Mouse (Mus musculus): ENCODE results near the gene Smim11.

Gene Smim11

DNA sequence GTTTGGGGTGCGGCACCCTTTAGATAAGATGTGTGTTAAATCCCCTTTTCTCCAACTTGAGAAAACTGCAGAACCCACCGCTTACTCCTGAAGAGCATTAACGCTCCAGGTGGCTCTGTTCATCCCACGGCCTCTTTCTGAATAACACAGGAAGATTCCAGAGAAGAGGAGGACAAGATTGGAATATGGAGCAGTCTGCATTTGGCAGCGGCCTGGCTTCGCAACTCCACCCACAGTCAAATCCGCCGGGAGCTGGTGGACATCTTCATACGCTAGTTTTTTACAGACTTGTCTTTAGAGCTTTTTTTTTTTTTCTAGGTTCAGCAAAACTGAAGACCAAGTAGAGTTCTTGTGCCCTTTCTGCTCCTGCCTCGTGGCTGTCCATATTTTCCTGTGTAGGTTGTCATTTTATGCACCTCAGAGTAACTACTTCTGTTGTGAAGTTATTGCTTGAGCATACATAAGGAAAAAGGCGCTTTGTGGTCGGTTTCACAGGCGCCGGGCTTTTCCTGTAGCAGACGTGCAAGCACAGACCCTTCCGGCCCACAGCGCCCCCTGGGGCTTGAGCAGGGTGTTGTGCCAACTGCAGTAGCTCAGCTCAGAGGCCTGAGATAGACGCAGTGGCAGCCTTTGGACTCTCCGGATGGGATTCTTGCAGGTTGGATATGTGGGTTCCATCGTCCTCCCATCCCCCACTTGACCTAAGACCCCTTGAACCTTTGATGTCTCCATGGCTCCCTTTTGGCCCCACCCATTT, 18.4 kb downstream of the Smim11 start:
- DNase-seq (ENCODE audit: low spot score) = peak; percentile 45

GRCm38 (mm10) chr16:92320361-92320760, 19.3 kb downstream of the Smim11 start:
- no peak for DNase-seq (ENCODE audit: low spot score)

- DNase-seq (ENCODE audit: low spot score) = no peak
Observed at GRCm38 (mm10) chr16:92321341-92321740, 20.3 kb downstream of the Smim11 start, which contains the start of gene Fam243. Fam243 (minus strand) TSS chr16:92321441.

GRCm38 (mm10) chr16:92324309-92325061, 23.4 kb downstream of the Smim11 start:
- no peak for DNase-seq (ENCODE audit: low spot score)

DNA sequence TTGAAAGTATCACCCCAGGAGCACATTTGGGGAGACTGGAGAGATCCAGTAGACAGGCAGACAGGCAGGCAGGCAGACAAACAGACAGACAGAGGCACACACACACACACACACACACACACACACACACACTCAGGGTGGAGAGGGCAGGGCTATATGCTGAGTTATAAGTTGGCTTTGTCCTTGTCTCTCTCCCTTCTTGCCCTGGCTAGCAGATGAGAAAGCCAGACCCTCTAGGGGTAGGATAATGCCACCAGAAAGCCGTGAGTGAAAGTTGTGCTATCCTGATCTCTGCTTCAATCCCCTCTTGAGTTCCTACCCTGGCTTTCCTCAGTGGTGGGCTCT, 23.9 kb downstream of the Smim11 start:
- no peak for DNase-seq (ENCODE audit: low spot score)

- DNase-seq (ENCODE audit: low spot score) = no peak
Observed at GRCm38 (mm10) chr16:92327911-92328310, 26.8 kb downstream of the Smim11 start.

GRCm38 (mm10) chr16:92330966-92331365, 29.9 kb downstream of the Smim11 start:
- no peak for DNase-seq (ENCODE audit: low spot score)

DNA sequence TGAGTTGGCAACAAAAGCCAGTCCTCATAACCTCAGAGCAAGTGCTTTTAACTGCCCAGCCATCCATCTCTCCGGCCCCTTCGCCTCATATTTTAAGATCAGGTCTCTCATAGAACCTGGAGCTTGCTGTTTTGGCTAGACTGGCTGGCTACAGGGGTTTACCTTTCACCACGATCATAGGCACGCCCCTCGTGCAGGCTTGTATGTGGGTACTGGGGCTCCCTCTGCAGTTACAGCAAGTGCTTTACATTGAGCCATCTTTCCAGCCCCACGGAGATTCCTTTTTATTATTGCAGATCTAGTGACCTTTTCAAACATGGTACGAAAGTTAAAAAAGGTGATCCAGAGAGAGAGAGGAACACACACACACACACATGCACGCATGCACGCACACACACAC, 33.5 kb downstream of the Smim11 start:
- no peak for DNase-seq (ENCODE audit: low spot score)

DNA sequence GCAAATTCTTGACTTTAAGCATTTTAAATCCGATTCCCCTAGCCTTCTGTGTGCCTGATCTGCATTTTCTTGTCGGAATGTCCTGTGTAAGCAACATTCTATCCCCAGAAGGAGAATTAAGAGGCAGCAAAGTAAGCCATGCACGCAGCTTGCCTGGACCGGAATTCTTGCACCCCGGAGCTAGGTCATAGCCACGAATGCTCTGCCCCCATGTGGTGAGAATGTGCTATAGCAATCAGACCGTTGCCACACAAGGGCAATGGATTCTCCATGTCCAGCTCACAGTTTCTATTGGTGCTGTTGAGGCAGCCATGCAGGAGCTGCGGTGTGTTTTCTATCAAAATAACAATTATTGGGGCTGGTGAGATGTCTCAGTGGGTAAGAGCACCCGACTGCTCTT, 35.2 kb downstream of the Smim11 start:
- peak; percentile 75 for DNase-seq (ENCODE audit: low spot score)

DNA sequence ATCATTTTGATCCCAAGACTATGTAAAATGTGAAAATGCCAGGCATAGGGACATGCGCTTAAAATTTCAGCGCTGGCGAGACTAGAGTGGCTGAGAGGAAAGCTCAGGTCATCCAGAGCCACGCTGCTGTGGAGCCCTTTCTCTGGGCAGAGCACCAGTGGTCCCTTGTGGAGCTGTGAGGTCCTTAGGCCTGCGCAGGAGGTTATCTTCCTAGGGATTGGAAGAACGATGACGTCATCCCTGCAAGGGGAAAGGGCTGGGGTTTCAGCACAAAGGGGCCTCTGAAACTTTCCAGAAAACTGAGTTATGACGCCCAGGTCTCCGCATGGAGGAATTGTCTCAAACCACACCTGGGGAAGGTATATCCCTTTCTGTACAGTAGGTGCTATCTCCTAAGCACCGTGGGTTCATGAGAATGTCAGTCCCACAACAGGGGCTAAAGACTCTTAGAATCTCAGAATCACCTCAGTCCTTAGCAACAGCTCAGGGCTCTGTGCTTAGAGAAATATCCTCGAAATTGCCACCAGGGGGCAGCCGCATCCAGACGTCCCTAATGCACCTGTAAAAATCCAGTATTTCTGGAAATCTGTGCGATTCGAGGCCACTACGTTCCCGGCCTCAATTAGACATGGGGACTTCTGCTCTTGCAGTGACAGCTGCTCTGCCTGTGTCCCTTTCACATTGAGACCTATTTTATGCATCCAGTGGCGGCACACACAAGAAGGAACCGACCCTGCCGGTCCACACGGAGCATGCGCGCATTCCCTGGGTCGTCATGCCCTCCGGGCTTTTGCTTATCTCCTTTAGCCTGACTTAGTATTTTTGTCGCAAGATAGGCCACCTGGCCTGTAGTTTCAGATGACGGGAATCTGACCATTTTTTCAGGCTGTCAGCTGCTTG, 39.8 kb downstream of the Smim11 start:
- peak; percentile 57 for DNase-seq (ENCODE audit: low spot score)

GRCm38 (mm10) chr16:92345177-92345576, 44.1 kb downstream of the Smim11 start:
- DNase-seq (ENCODE audit: low spot score) = no peak

- no peak for DNase-seq (ENCODE audit: low spot score)
Observed at GRCm38 (mm10) chr16:92346297-92346916, 45.3 kb downstream of the Smim11 start.

DNA sequence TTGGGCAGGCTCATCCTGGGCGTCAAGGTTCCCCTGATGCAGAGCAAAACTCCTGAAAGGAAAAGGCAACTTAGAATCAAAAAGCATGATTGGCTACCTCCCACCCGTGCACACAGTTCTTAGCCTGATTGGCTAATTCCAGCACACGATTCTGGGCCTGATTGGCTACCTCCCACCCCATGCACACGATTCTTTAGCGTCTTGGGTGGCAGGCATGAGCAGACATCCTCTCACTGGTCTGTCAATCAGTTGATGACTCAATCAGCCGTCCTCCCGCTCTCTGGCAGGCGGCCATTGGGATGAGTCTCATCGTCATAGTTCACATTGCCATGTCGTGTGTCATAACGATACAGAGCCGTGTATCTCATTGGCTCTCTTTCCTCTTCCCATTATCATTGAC, 47.9 kb downstream of the Smim11 start:
- DNase-seq (ENCODE audit: low spot score) = peak; percentile 12

DNA sequence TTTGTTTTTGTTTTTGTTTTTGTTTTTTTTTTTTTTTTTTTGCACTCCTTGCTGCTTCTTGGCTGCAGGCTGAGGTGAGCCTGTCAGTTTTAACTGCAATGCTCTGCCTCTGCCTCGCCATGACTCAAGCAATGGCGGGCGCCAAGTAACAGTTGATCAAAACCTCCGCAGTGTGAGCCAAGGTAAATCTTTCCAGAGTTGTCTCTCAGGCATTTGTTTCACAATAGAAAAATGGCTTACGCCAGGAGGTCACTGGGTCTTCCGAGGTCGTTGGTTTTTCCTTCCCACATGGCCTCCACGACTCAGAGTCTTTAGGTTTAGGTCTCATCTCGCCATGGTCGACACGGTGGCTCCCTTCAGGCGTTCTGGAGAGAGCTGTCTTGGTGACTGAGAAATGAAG, 52.2 kb downstream of the Smim11 start:
- DNase-seq (ENCODE audit: low spot score) = no peak

DNA sequence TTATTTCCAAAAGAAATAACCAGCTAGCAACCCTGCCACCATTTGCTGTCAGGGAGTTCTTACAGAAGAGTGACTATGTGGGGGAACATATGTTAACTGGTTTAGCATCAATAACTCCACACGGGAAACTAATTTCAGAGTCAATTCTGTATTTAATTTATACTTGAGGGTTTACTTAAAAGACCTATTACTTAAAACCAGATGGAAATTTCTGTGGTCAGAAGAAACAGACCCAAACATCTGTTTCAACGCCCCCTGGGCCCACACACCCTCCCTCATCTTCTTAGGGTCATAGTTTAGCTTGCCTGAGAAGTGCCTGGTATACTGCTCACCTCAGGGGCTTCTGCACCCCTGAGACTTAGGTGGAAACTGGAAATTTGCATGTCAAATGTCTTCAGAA, 52.8 kb downstream of the Smim11 start:
- no peak for DNase-seq (ENCODE audit: low spot score)

DNA sequence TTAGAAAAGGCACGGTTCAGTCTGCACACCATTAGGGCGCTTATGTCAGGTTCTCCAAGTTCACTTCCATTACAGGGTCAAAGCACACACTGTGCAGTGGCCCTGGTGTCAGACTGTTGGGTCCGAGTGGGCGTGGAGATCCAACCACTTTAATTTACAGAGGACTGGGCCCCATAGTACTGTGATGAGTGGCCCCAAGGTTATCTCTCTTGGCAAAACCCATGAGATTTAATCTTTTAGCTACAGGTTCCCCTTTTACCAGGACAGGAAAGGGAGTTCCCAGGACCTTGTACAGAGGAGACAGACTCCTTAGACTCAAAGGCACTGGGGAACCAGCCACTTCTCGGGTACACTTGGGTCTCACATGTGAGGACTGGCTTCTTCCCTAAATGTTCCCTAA, 54.3 kb downstream of the Smim11 start:
- no peak for DNase-seq (ENCODE audit: low spot score)

DNA sequence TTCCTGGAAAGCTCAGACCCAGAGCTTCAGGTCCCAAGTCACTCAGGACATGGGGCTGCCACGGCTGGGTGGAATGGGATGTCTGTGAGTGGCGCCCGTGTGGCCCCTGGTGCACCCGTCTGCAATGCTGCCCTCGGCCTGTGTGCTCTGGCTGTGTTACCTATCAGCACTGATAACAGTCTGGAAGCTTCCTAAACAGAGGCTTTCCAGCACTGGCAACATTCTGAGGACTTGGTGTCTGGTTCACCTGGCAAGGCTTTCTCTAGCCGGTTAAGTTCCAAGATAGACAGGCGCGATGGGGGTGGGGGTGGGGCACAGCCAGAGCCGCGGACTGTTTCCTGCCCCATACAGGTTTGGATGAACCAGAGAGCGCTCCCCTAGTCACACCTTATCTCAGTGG, 54.9 kb downstream of the Smim11 start:
- no peak for DNase-seq (ENCODE audit: low spot score)

DNA sequence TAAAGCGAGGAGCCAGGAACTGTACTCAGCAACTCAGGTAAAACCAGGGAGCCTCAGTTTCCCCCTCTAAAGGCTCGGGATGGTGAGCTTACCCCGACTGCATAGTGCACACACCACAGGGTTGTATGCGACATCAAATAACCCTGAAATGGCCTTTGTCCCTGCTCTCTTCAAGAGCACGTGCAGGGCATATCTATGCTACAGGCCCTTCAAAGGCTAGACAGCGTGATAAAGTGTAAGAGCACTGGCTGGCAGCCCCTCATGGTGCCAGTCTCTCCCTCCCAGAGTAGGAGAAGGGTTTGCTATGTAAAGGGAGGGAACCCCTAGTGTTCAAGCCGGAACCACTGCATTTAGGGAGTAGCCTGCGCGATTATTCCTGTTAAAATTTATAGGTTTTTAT, 55.9 kb downstream of the Smim11 start:
- no peak for DNase-seq (ENCODE audit: low spot score)

DNA sequence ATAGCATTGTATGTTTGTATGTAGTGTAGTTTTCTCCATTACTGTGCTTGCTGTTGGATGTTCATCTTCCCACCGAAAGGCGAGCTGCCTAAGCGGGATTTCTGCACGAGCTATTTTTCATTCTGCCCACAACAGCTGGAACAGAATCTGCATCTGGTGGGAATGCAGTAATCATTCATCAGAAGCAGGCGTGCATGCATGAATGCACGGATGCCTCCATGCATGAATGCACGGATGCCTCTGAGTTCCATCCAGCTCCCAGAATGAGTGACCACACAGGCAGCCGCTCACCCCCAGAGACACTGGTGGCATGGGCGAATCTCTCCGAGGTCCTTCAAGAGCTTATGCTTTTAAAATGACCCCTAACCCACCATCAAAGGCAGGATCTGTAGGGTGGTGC, 56.5 kb downstream of the Smim11 start:
- no peak for DNase-seq (ENCODE audit: low spot score)

DNA sequence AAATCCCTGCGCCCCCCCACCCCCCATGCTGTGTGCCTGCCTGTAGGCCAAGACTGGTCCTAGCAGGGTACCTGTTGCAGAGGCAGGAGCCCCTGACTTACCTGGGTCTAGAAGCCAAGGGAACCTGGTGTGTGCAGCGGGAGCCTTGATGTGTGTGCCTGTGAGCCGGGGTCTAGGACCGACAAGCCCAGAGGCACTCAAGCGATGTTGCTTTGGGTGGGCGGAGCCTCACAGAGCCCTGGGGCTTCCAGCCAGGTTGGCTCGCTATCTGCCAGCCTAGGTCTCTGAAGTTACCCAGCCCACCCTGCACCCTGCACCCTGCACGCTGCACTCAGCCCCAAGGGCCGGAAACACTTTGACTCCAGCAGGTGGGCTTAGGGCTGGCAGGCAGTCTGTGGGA, 57.6 kb downstream of the Smim11 start:
- no peak for DNase-seq (ENCODE audit: low spot score)

DNA sequence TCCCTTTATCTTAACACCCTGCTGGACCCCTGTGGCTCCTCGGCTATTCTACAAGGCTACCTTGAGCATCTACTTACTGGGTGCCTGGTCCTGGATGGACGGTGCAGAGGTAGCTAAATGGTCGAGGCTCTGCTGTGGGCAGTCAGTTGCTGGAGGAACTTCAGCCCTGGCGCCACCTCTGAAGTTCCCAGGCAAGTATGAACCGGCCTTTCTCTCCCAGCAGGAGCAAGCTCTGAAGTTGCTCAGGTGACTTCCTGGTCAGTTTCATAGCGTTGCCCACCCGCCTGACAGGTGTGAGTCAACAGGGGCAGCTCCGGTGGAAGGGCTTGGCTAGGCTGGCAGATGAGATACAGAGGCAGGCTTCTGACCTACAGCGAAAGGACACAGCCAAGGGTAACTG, 58.1 kb downstream of the Smim11 start, which contains the start of gene Kcne1:
Gene Kcne1 (minus strand): TSS at position 240 of the 400 bp plus-strand sequence.
- no peak for DNase-seq (ENCODE audit: low spot score)

GRCm38 (mm10) chr16:92360711-92361110, 59.6 kb downstream of the Smim11 start:
- no peak for DNase-seq (ENCODE audit: low spot score)
